ENCODE assay signal across 20 mouse cellular contexts in genomic region chr2:121909975-121910374, GRCm38 (mm10). TPM values are rescaled to one million over a fixed set of nuclear protein-coding genes. Genes with fewer than 3 reads are reported as not detected.
DNase-seq lines count a peak whose midpoint lies in the region; ATAC-seq and TF ChIP-seq lines count a peak whose summit lies in the region.
"Had no signal": no experiment of that assay in that cellular context is flagged by ENCODE, and none has a peak within 500 bp of the region (broad histone marks: within the 10 kb centered on the region; RNA-seq: fewer than 3 reads in every experiment).

No protein-coding gene starts in this region.

- H3K9me3 ChIP-seq in intestine, postnatal 0 days (ENCODE audit: control insufficient read depth): no peaks in the 10 kb centered on the region
- H3K9me3 ChIP-seq in intestine, embryonic 15.5 days: no peaks in the 10 kb centered on the region
- no peaks in the 10 kb centered on the region for H3K9me3 ChIP-seq in midbrain, embryonic 14.5 days (ENCODE audit: control insufficient read depth, low read length)
- no peaks in the 10 kb centered on the region for H3K9me3 ChIP-seq in midbrain, embryonic 13.5 days
- H3K9me3 ChIP-seq in MEL (replicated peaks; ENCODE audit: insufficient read depth, low read length): no peaks in the 10 kb centered on the region
- no peaks in the 10 kb centered on the region for H3K9me3 ChIP-seq in heart, embryonic 11.5 days (replicated peaks; ENCODE audit: control insufficient read depth, low read length)
- H3K9me3 ChIP-seq: embryonic facial prominence, embryonic 12.5 days; forebrain, embryonic 10.5 days; hindbrain, embryonic 10.5 days; liver, embryonic 15.5 days; midbrain, embryonic 12.5 days had no signal

- no peak overlapping the region for H3K27ac ChIP-seq in intestine, postnatal 0 days (ENCODE audit: low read depth, low read length)
- no peak overlapping the region for H3K27ac ChIP-seq in intestine, embryonic 15.5 days
- no peak overlapping the region for H3K27ac ChIP-seq in midbrain, embryonic 14.5 days (replicated peaks; ENCODE audit: low read depth, low read length)
- no peak overlapping the region for H3K27ac ChIP-seq in midbrain, embryonic 13.5 days
- H3K27ac ChIP-seq in MEL (ENCODE audit: control insufficient read depth, low read depth, low read length): no peak overlapping the region
- H3K27ac ChIP-seq in heart, embryonic 11.5 days (ENCODE audit: low read depth, low read length): no peak overlapping the region
- H3K27ac ChIP-seq: embryonic facial prominence, embryonic 12.5 days; forebrain, embryonic 10.5 days; hindbrain, embryonic 10.5 days; liver, embryonic 15.5 days; macrophage; midbrain, embryonic 12.5 days had no signal

- H3K79me2 ChIP-seq in MEL (ENCODE audit: control insufficient read depth, insufficient read depth, low read length, poor library complexity): no peaks in the 10 kb centered on the region

- peak; percentile 54 for TF ChIP-seq CTCF in intestine, postnatal 0 days (IDR thresholded peaks at IDR 0.05; ENCODE audit: low read depth)
- peak in 2 of 3 experiments; percentile 5 to 22; a peak in 2 of 6 replicates for TF ChIP-seq CTCF in MEL (IDR thresholded peaks at IDR 0.05 in 2 of 3, conservative IDR thresholded peaks at IDR 0.05 in 1 of 3; ENCODE audit: control insufficient read depth in 1 of 3, insufficient read depth in 1 of 3, low read depth in 2 of 3, low read length in 3 of 3, poor library complexity in 1 of 3, severe bottlenecking in 1 of 3)

- peaks cover 10% of the 10 kb centered on the region; the same call in 1 of the 2 replicates for H3K36me3 ChIP-seq in intestine, postnatal 0 days (ENCODE audit: control insufficient read depth, insufficient read depth)
- H3K36me3 ChIP-seq in intestine, embryonic 15.5 days: peaks cover 2% of the 10 kb centered on the region; the same call in 1 of the 2 replicates
- peaks cover 47% of the 10 kb centered on the region for H3K36me3 ChIP-seq in midbrain, embryonic 14.5 days (ENCODE audit: control insufficient read depth, insufficient read depth, low read length)
- H3K36me3 ChIP-seq in midbrain, embryonic 13.5 days: peaks cover 49% of the 10 kb centered on the region
- H3K36me3 ChIP-seq in MEL (ENCODE audit: control insufficient read depth in 1 of 2, insufficient read depth in 2 of 2, low read length in 2 of 2): peaks cover 0 to 9% of the 10 kb centered on the region in 2 experiments; a peak in 2 of 4 replicates
- no peaks in the 10 kb centered on the region for H3K36me3 ChIP-seq in splenic B cell, adult 2 months (ENCODE audit: control insufficient read depth, insufficient read depth, low read length, poor library complexity, severe bottlenecking)
- no peaks in the 10 kb centered on the region for H3K36me3 ChIP-seq in heart, embryonic 11.5 days (ENCODE audit: control insufficient read depth, insufficient read depth, low read length)
- H3K36me3 ChIP-seq: liver, embryonic 15.5 days had no signal

- no peak overlapping the region for H3K4me2 ChIP-seq in intestine, postnatal 0 days (replicated peaks; ENCODE audit: low read depth)
- H3K4me2 ChIP-seq in intestine, embryonic 15.5 days (replicated peaks): no peak overlapping the region
- H3K4me2 ChIP-seq in midbrain, embryonic 14.5 days (ENCODE audit: low read length): no peak overlapping the region
- H3K4me2 ChIP-seq in midbrain, embryonic 13.5 days (replicated peaks): no peak overlapping the region
- no peak overlapping the region for H3K4me2 ChIP-seq in heart, embryonic 11.5 days
- H3K4me2 ChIP-seq: embryonic facial prominence, embryonic 12.5 days; liver, embryonic 15.5 days; midbrain, embryonic 12.5 days had no signal

- peak; percentile 2 for TF ChIP-seq RAD21 in MEL (IDR thresholded peaks at IDR 0.05; ENCODE audit: low read depth, low read length)

- ATAC-seq in intestine, postnatal 0 days: no peak
- no peak for ATAC-seq in intestine, embryonic 15.5 days
- no peak for ATAC-seq in midbrain, embryonic 14.5 days (ENCODE audit: low FRiP score, low TSS enrichment)
- no peak for ATAC-seq in midbrain, embryonic 13.5 days
- no peak for ATAC-seq in heart, embryonic 11.5 days (replicated peaks; ENCODE audit: insufficient number of reproducible peaks, low FRiP score, low TSS enrichment)
- ATAC-seq: intestine, embryonic 16.5 days had no signal

- H3K27me3 ChIP-seq in intestine, postnatal 0 days (replicated peaks; ENCODE audit: control insufficient read depth, insufficient read depth, low read length): no peaks in the 10 kb centered on the region
- H3K27me3 ChIP-seq in intestine, embryonic 15.5 days (replicated peaks): no peaks in the 10 kb centered on the region
- H3K27me3 ChIP-seq in midbrain, embryonic 14.5 days (ENCODE audit: control insufficient read depth, insufficient read depth, low read length): no peaks in the 10 kb centered on the region
- no peaks in the 10 kb centered on the region for H3K27me3 ChIP-seq in midbrain, embryonic 13.5 days
- H3K27me3 ChIP-seq in MEL (ENCODE audit: control insufficient read depth in 1 of 2, insufficient read depth in 2 of 2, low read length in 2 of 2): no peaks in the 10 kb centered on the region
- no peaks in the 10 kb centered on the region for H3K27me3 ChIP-seq in splenic B cell, adult 2 months (ENCODE audit: control insufficient read depth, insufficient read depth, low read length, poor library complexity, severe bottlenecking)
- no peaks in the 10 kb centered on the region for H3K27me3 ChIP-seq in heart, embryonic 11.5 days (ENCODE audit: control insufficient read depth, insufficient read depth, low read length)
- H3K27me3 ChIP-seq: embryonic facial prominence, embryonic 12.5 days; liver, embryonic 15.5 days; midbrain, embryonic 12.5 days had no signal

- H3K9ac ChIP-seq in intestine, postnatal 0 days (ENCODE audit: low read depth, low read length): no peak overlapping the region
- no peak overlapping the region for H3K9ac ChIP-seq in intestine, embryonic 15.5 days
- H3K9ac ChIP-seq in midbrain, embryonic 14.5 days (replicated peaks; ENCODE audit: low read length): no peak overlapping the region
- no peak overlapping the region for H3K9ac ChIP-seq in midbrain, embryonic 13.5 days (replicated peaks)
- H3K9ac ChIP-seq in MEL (ENCODE audit: control insufficient read depth, low read depth, low read length, poor library complexity, severe bottlenecking): no peak overlapping the region
- H3K9ac ChIP-seq in heart, embryonic 11.5 days (ENCODE audit: low read depth, low read length): no peak overlapping the region
- H3K9ac ChIP-seq: embryonic facial prominence, embryonic 12.5 days; liver, embryonic 15.5 days; midbrain, embryonic 12.5 days had no signal

- DNase-seq in midbrain, embryonic 14.5 days: peak; percentile 12
- DNase-seq in MEL (ENCODE audit: low read depth, low spot score): no peak
- DNase-seq in splenic B cell, adult 2 months (ENCODE audit: low read depth, low spot score): peak; percentile 5
- DNase-seq in urinary bladder, postnatal 36 days (ENCODE audit: low spot score in 2 of 2): no peak
- DNase-seq: adrenal gland, postnatal 10 days; cerebellum, adult 9-11 months; gastrocnemius, postnatal 36 days; left cerebral cortex, postnatal 4 days; thymus, adult 18-20 months had no signal

- TF ChIP-seq EP300 in MEL (IDR thresholded peaks at IDR 0.05; ENCODE audit: low read depth in 1 of 2, low read length in 2 of 2): no peak

- 73% methylated on average over 3 of the region's 3 CpGs for WGBS in intestine, postnatal 0 days
- WGBS in intestine, embryonic 15.5 days: 75% methylated on average over 3 of the region's 3 CpGs
- 90% methylated on average over 3 of the region's 3 CpGs for WGBS in midbrain, embryonic 14.5 days
- 91% methylated on average over 3 of the region's 3 CpGs for WGBS in midbrain, embryonic 13.5 days
- 87% methylated on average over 3 of the region's 3 CpGs for WGBS in heart, embryonic 11.5 days (ENCODE audit: insufficient replicate concordance)

- H3K4me3 ChIP-seq in intestine, postnatal 0 days (ENCODE audit: low read depth, low read length): no peak overlapping the region
- no peak overlapping the region for H3K4me3 ChIP-seq in intestine, embryonic 15.5 days (replicated peaks)
- no peak overlapping the region for H3K4me3 ChIP-seq in midbrain, embryonic 14.5 days (replicated peaks; ENCODE audit: low read depth, low read length)
- H3K4me3 ChIP-seq in midbrain, embryonic 13.5 days (replicated peaks): no peak overlapping the region
- H3K4me3 ChIP-seq in MEL (ENCODE audit: control insufficient read depth in 1 of 2, insufficient read depth in 1 of 2, low read depth in 2 of 2, low read length in 2 of 2): no peak overlapping the region
- H3K4me3 ChIP-seq in heart, embryonic 11.5 days (ENCODE audit: low read depth, low read length): no peak overlapping the region
- H3K4me3 ChIP-seq: embryonic facial prominence, embryonic 12.5 days; forebrain, embryonic 10.5 days; hindbrain, embryonic 10.5 days; liver, embryonic 15.5 days; midbrain, embryonic 12.5 days had no signal

- H3K4me1 ChIP-seq in intestine, postnatal 0 days (replicated peaks; ENCODE audit: control insufficient read depth, insufficient read depth, low read length): no peaks in the 10 kb centered on the region
- no peaks in the 10 kb centered on the region for H3K4me1 ChIP-seq in intestine, embryonic 15.5 days (replicated peaks)
- H3K4me1 ChIP-seq in midbrain, embryonic 14.5 days (ENCODE audit: control insufficient read depth, insufficient read depth, low read length): no peaks in the 10 kb centered on the region
- H3K4me1 ChIP-seq in midbrain, embryonic 13.5 days (replicated peaks): no peaks in the 10 kb centered on the region
- no peaks in the 10 kb centered on the region for H3K4me1 ChIP-seq in MEL (ENCODE audit: control insufficient read depth in 1 of 2, insufficient read depth in 2 of 2, low read length in 2 of 2)
- no peaks in the 10 kb centered on the region for H3K4me1 ChIP-seq in heart, embryonic 11.5 days (ENCODE audit: control insufficient read depth, insufficient read depth, low read length)
- H3K4me1 ChIP-seq: embryonic facial prominence, embryonic 12.5 days; forebrain, embryonic 10.5 days; hindbrain, embryonic 10.5 days; liver, embryonic 15.5 days; midbrain, embryonic 12.5 days had no signal

- no peak for TF ChIP-seq POLR2A in MEL (IDR thresholded peaks at IDR 0.05; ENCODE audit: control insufficient read depth in 1 of 2, insufficient read depth in 1 of 2, low read depth in 1 of 2, low read length in 2 of 2, poor library complexity in 1 of 2)

RNA-seq across cellular contexts. Expression of gene Casc4, which starts 43.2 kb away (rescaled TPM):
- polyA plus RNA-seq in intestine, postnatal 0 days (2015; fragmentation: Nextera tagmentation; extraction: Ambion mirVana): 12.5 and 14.5 TPM in 2 replicates
- 16.3 and 19.6 TPM in 2 replicates for polyA plus RNA-seq in intestine, embryonic 15.5 days (2015; fragmentation: Nextera tagmentation; extraction: Ambion mirVana)
- 26.6 and 26.7 TPM in 2 replicates for polyA plus RNA-seq in midbrain, embryonic 14.5 days (2014; fragmentation: Nextera tagmentation; extraction: Ambion mirVana)
- 26.0 and 26.2 TPM in 2 replicates for polyA plus RNA-seq in midbrain, embryonic 13.5 days (2015; fragmentation: Nextera tagmentation; extraction: Ambion mirVana)
- total RNA-seq in MEL (2012; rRNA removed): 25.2 and 30.1 TPM in 2 replicates
- 100 to 1,000 TPM in 1 of 2 experiments, 10 to 100 TPM in 1; 26.0 to 124 TPM for polyA plus RNA-seq in MEL (2012; ENCODE audit: insufficient read depth in 1 of 2, insufficient read length in 2 of 2, low read depth in 1 of 2, low replicate concordance in 2 of 2, missing spikeins in 1 of 2)
- polyA plus RNA-seq in heart, embryonic 11.5 days (2014; fragmentation: Nextera tagmentation; extraction: Ambion mirVana): 18.0 and 19.0 TPM in 2 replicates

RNA-seq across cellular contexts. Expression of gene Ctdspl2, which starts 45.8 kb away (rescaled TPM):
- 16.8 and 19.0 TPM in 2 replicates for polyA plus RNA-seq in intestine, postnatal 0 days (2015; fragmentation: Nextera tagmentation; extraction: Ambion mirVana)
- polyA plus RNA-seq in intestine, embryonic 15.5 days (2015; fragmentation: Nextera tagmentation; extraction: Ambion mirVana): 36.3 and 46.8 TPM in 2 replicates
- polyA plus RNA-seq in midbrain, embryonic 14.5 days (2014; fragmentation: Nextera tagmentation; extraction: Ambion mirVana): 34.1 and 41.1 TPM in 2 replicates
- 43.0 and 46.0 TPM in 2 replicates for polyA plus RNA-seq in midbrain, embryonic 13.5 days (2015; fragmentation: Nextera tagmentation; extraction: Ambion mirVana)
- total RNA-seq in MEL (2012; rRNA removed): 23.2 and 25.6 TPM in 2 replicates
- 10 to 100 TPM; 16.6 to 57.2 TPM for polyA plus RNA-seq in MEL (2012; ENCODE audit: insufficient read depth in 1 of 2, insufficient read length in 2 of 2, low read depth in 1 of 2, low replicate concordance in 2 of 2, missing spikeins in 1 of 2)
- 40.8 and 43.9 TPM in 2 replicates for polyA plus RNA-seq in heart, embryonic 11.5 days (2014; fragmentation: Nextera tagmentation; extraction: Ambion mirVana)

RNA-seq across cellular contexts. Expression of gene Mageb3, which starts 45.9 kb away (rescaled TPM):
- 0.07 TPM in 1 of 2 replicates, not detected in the other for polyA plus RNA-seq in intestine, postnatal 0 days (2015; fragmentation: Nextera tagmentation; extraction: Ambion mirVana)
- 0.11 TPM in 2 replicates for polyA plus RNA-seq in intestine, embryonic 15.5 days (2015; fragmentation: Nextera tagmentation; extraction: Ambion mirVana)
- polyA plus RNA-seq in midbrain, embryonic 14.5 days (2014; fragmentation: Nextera tagmentation; extraction: Ambion mirVana): 0.63 and 0.89 TPM in 2 replicates
- polyA plus RNA-seq in midbrain, embryonic 13.5 days (2015; fragmentation: Nextera tagmentation; extraction: Ambion mirVana): 0.49 and 0.79 TPM in 2 replicates
- not detected in 2 replicates for total RNA-seq in MEL (2012; rRNA removed)
- under 1 TPM in 1 of 2 experiments, not detected in 1; 0.03 TPM for polyA plus RNA-seq in MEL (2012; ENCODE audit: insufficient read depth in 1 of 2, insufficient read length in 2 of 2, low read depth in 1 of 2, low replicate concordance in 2 of 2, missing spikeins in 1 of 2)
- polyA plus RNA-seq in heart, embryonic 11.5 days (2014; fragmentation: Nextera tagmentation; extraction: Ambion mirVana): 0.09 TPM in 1 of 2 replicates, not detected in the other
- total RNA-seq: adrenal gland, postnatal 10 days; gastrocnemius, postnatal 36 days had no signal
- polyA plus RNA-seq: macrophage had no signal

Comparison
In these comparisons a context has a peak if more than half of its experiments do, and no peak if none do; other contexts are left out.
1. DNase-seq: peak in midbrain, embryonic 14.5 days (single experiment) and splenic B cell, adult 2 months (single experiment); none in MEL (single experiment) and urinary bladder, postnatal 36 days (0 of 2).